Mouse (Mus musculus) ES-E14 (cell line): ENCODE measurements at regions not wholly inside any gene's neighbourhood (a gene's known extent, or its start where the extent isn't known, plus 50 kb on each side); places are given as distances from the start of the nearest gene placed in this dataset.

Experiments
- CHD2 ChIP-seq: IDR thresholded peaks from 2 replicates; pipeline ENCODE4 v1.6.1; 2014; ENCODE audit warnings: mild to moderate bottlenecking, low read depth, low read length, inconsistent platforms
- HCFC1 ChIP-seq: IDR thresholded peaks from 2 replicates; pipeline ENCODE4 v1.6.1; 2012; ENCODE audit warnings: low read length, inconsistent platforms, borderline replicate concordance; ENCODE audit not compliant: insufficient read depth
- MAFK ChIP-seq: IDR thresholded peaks from 2 replicates; pipeline ENCODE4 v1.6.1; 2014; ENCODE audit warnings: mild to moderate bottlenecking, low read depth, low read length, inconsistent platforms; ENCODE audit not compliant: insufficient read depth
- ZC3H11A ChIP-seq: IDR thresholded peaks from 2 replicates; pipeline ENCODE4 v1.6.1; 2012; ENCODE audit warnings: low read depth, mild to moderate bottlenecking, inconsistent platforms, low read length, borderline replicate concordance
- ZNF384 ChIP-seq: IDR thresholded peaks from 2 replicates; pipeline ENCODE4 v1.6.1; 2012; ENCODE audit warnings: low read depth, low read length, inconsistent platforms

- TF ChIP-seq MAFK, result no peak
- TF ChIP-seq ZC3H11A, result no peak
- TF ChIP-seq HCFC1, result no peak
- TF ChIP-seq ZNF384, result no peak
- no peak for TF ChIP-seq CHD2
Measured at GRCm38 (mm10) chr4:3083161-3084020, 83.7 kb upstream of the Vmn1r2 start.
